Mouse (Mus musculus): ENCODE results near the gene Nyap1.
"Not testable (repeated sequence)": the region's sequence is repeated elsewhere in the genome, so short reads cannot be mapped to it uniquely, and the experiment has no call there.

Gene Nyap1

DNA sequence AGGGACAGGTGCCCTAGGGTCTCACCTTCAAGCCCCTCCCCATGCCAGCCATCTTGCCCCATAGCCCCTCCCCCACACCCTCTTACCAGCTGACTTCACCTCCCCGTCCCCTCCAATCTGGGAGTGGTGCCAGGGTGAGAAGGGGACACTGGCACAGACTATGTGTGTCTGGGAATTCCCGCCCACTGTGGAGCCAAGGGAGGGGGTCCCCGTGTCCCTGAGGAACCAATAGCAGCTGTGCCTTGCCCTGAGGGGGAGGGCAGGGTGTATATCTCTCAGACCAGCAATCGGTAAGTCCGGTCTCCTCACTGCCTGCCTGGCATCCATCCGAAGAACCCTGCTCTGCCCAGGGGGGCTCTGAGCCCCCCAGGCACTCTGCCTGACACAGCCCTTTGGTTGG, 16.5 kb upstream of the Nyap1 start:
- TF ChIP-seq NANOG (IDR thresholded peaks at IDR 0.05; ENCODE audit: borderline replicate concordance, low read length) (no peak), POU5F1 (IDR thresholded peaks at IDR 0.05; ENCODE audit: borderline replicate concordance, low read length) (no peak), CTCF (conservative IDR thresholded peaks at IDR 0.05; ENCODE audit: low read length) (no peak)
- peaks cover 42% of the 10 kb centered on the region for H3K36me3 ChIP-seq (ENCODE audit: insufficient read depth, low read length)
- peaks cover 62% of the 10 kb centered on the region for H3K4me1 ChIP-seq (replicated peaks; ENCODE audit: low read depth, low read length)
- H3K27me3 ChIP-seq (ENCODE audit: insufficient read depth, low read length): no peaks in the 10 kb centered on the region
- H3K9me3 ChIP-seq (ENCODE audit: low read length): no peaks in the 10 kb centered on the region
- peak overlapping the region; percentile 23 for H3K4me3 ChIP-seq (replicated peaks; ENCODE audit: low read length)

GRCm38 (mm10) chr5:137756882-137757661, 15.7 kb upstream of the Nyap1 start:
- no peaks in the 10 kb centered on the region for H3K27me3 ChIP-seq (ENCODE audit: insufficient read depth, low read length)

DNA sequence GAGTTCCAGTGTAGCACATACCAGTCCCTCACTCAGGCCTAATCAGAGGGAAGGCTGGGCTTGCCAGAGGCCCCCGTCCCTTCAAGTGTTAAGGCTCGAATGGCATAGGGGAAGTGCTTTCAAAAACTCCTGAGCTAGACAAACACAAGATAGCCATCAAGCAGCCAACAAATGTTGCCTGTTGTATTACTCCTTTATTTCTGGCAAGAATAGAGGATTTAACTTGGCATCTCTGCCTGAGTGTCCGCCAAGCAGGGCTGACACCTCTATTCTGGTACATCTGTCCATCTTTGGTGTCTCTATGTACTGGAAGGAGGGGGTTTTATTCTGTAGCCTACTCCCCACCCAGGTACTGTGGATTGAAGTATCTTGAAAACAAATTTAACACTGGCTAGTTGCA, 14.7 kb upstream of the Nyap1 start:
- TF ChIP-seq POU5F1 (IDR thresholded peaks at IDR 0.05; ENCODE audit: borderline replicate concordance, low read length) (no peak), CTCF (conservative IDR thresholded peaks at IDR 0.05; ENCODE audit: low read length) (no peak), NANOG (IDR thresholded peaks at IDR 0.05; ENCODE audit: borderline replicate concordance, low read length) (no peak)
- H3K27me3 ChIP-seq (ENCODE audit: insufficient read depth, low read length): no peaks in the 10 kb centered on the region
- no peak overlapping the region for H3K4me3 ChIP-seq (replicated peaks; ENCODE audit: low read length)
- H3K36me3 ChIP-seq (ENCODE audit: insufficient read depth, low read length): peaks cover 57% of the 10 kb centered on the region
- peaks cover 80% of the 10 kb centered on the region for H3K4me1 ChIP-seq (replicated peaks; ENCODE audit: low read depth, low read length)
- no peaks in the 10 kb centered on the region for H3K9me3 ChIP-seq (ENCODE audit: low read length)

More at GRCm38 (mm10) chr5:137756882-137757661, 15.7 kb upstream of the Nyap1 start:
- Histone ChIP-seq H3K9me3 (ENCODE audit: low read length) (no peaks in the 10 kb centered on the region), H3K4me3 (replicated peaks; ENCODE audit: low read length) (no peak overlapping the region), H3K36me3 (ENCODE audit: insufficient read depth, low read length) (peaks cover 47% of the 10 kb centered on the region), H3K4me1 (replicated peaks; ENCODE audit: low read depth, low read length) (peaks cover 70% of the 10 kb centered on the region)
- TF ChIP-seq NANOG (IDR thresholded peaks at IDR 0.05; ENCODE audit: borderline replicate concordance, low read length): no peak
- peak; percentile 99 for TF ChIP-seq CTCF (conservative IDR thresholded peaks at IDR 0.05; ENCODE audit: low read length)
- no peak for TF ChIP-seq POU5F1 (IDR thresholded peaks at IDR 0.05; ENCODE audit: borderline replicate concordance, low read length)

DNA sequence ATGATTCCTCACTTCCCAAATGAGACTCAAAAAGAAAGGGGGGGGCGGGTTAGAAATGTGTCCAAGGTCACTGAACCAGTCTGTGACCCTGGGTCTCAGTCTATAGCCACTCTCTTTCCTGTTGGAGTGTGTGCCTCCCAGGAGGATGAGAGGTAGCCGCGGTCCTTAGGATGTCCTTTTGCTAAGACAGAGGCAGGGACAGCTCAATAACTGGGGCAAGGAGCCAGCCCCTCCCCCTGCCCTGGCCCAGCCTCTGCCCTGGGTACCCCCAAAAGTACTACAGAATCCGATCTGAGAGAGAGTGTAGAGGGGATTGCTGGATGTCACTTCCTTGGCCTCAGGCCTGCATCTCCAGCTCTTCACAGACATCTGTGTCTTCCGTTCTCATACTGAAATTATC, 14.0 kb upstream of the Nyap1 start:
- TF ChIP-seq POU5F1 (IDR thresholded peaks at IDR 0.05; ENCODE audit: borderline replicate concordance, low read length) (no peak), NANOG (IDR thresholded peaks at IDR 0.05; ENCODE audit: borderline replicate concordance, low read length) (no peak), CTCF (conservative IDR thresholded peaks at IDR 0.05; ENCODE audit: low read length) (no peak)
- H3K36me3 ChIP-seq (ENCODE audit: insufficient read depth, low read length): peaks cover 58% of the 10 kb centered on the region
- peaks cover 85% of the 10 kb centered on the region for H3K4me1 ChIP-seq (replicated peaks; ENCODE audit: low read depth, low read length)

DNA sequence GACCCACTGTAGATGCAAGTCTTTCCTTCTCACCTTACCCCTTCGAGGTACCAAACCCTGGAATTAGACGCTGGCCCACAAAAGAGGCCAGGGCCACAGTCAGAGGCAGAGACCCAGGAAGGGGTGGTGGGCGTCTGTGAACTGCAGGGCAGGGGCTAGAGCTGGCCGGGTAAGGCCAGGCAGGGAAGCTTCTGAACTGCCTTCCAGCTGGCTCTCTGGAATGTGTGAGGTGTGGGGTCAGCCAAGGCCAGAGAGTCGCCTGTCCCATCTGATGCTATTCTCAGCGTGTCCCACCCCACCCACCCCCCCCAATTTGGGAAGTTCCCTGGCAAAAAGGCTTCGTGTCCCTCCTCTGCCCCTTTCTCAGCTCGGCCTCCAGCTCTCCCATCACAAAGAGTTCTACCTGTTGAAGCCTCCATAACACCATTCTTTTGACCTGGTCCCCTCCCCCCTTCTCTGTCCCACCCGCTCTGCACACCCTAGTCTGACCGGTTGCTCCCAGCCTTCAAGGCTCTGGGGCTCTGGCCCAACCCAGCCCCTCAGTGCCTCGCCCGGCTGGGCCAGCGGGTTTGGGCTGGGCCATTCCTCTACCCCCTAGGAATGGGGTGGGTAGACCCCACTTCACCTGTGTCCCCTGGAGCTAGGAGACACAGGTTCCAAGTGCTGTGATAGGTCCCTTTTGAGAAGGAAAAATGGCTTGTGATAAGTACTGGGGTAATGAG, 11.9 kb upstream of the Nyap1 start:
- Histone ChIP-seq H3K9me3 (ENCODE audit: low read length) (no peaks in the 10 kb centered on the region), H3K36me3 (ENCODE audit: insufficient read depth, low read length) (peaks cover 47% of the 10 kb centered on the region), H3K4me1 (replicated peaks; ENCODE audit: low read depth, low read length) (peaks cover 83% of the 10 kb centered on the region), H3K27me3 (ENCODE audit: insufficient read depth, low read length) (no peaks in the 10 kb centered on the region), H3K4me3 (replicated peaks; ENCODE audit: low read length) (no peak overlapping the region)
- TF ChIP-seq NANOG (IDR thresholded peaks at IDR 0.05; ENCODE audit: borderline replicate concordance, low read length): no peak

More for the DNA sequence above, 14.0 kb upstream of the Nyap1 start:
- Histone ChIP-seq H3K9me3 (ENCODE audit: low read length) (no peaks in the 10 kb centered on the region), H3K4me3 (replicated peaks; ENCODE audit: low read length) (no peak overlapping the region), H3K27me3 (ENCODE audit: insufficient read depth, low read length) (no peaks in the 10 kb centered on the region)

DNA sequence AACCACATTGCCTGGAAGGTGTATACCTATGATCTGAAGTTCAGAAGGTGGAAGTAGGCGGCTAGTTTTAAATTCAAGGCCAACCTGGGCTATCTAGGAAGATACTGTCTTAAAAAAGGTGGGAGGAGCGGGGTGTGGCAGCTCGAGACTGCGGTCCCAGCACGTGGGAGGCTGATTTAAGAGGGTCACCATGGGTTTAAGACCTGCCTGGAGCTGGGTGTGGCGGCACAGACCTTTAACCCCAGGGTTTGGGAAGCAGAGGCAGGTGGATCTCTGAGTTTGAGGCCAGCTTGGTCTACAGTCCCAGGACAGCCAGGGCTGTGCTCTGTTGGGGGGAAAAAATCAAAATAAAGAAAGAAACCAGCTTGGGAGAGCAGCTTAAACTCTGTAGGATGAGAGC, 10.6 kb upstream of the Nyap1 start:
- Histone ChIP-seq H3K27me3 (ENCODE audit: insufficient read depth, low read length) (peaks cover 3% of the 10 kb centered on the region; the same call in 1 of the 2 replicates), H3K4me3 (replicated peaks; ENCODE audit: low read length) (no peak overlapping the region), H3K36me3 (ENCODE audit: insufficient read depth, low read length) (peaks cover 41% of the 10 kb centered on the region), H3K4me1 (replicated peaks; ENCODE audit: low read depth, low read length) (peaks cover 83% of the 10 kb centered on the region), H3K9me3 (ENCODE audit: low read length) (no peaks in the 10 kb centered on the region)
- TF ChIP-seq POU5F1 (IDR thresholded peaks at IDR 0.05; ENCODE audit: borderline replicate concordance, low read length) (no peak), NANOG (IDR thresholded peaks at IDR 0.05; ENCODE audit: borderline replicate concordance, low read length) (no peak), CTCF (conservative IDR thresholded peaks at IDR 0.05; ENCODE audit: low read length) (no peak)

DNA sequence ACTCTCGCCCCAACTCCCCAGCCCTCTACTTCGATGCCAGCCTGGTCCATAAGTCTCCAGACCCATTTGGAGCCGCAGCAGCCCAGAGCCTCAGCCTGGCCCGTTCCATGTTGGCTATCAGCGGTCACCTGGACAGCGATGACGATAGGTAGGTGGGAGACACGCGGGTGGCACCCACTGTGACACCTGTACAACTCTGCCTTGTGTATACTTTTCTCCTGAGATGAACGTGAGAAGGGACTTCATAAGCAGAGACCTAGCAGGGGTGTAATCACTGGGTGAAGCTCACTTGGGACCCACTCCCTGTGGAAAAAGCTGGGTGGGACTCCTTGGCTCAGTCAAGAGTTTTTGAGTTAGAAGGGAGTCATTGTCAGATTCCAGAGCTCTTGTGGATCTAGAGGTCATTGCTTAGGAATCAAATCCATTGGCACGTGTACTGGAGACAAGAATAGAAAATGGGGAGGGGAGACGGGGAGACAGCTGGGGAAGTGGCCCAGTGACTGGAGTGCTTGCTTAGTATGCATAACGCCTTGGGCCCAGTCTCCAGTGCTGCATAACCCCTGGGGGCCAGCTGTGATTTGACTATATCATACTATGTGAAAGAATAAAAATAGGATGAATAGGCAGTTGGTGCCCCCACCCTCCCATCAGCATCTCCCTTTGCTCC, 9.9 kb upstream of the Nyap1 start:
- Histone ChIP-seq H3K4me3 (replicated peaks; ENCODE audit: low read length) (no peak overlapping the region; the same call in 1 of the 2 replicates), H3K4me1 (replicated peaks; ENCODE audit: low read depth, low read length) (peaks cover 85% of the 10 kb centered on the region), H3K9me3 (ENCODE audit: low read length) (no peaks in the 10 kb centered on the region), H3K36me3 (ENCODE audit: insufficient read depth, low read length) (peaks cover 35% of the 10 kb centered on the region), H3K27me3 (ENCODE audit: insufficient read depth, low read length) (peaks cover 3% of the 10 kb centered on the region; the same call in 1 of the 2 replicates)
- no peak for TF ChIP-seq CTCF (conservative IDR thresholded peaks at IDR 0.05; ENCODE audit: low read length)
- no peak for TF ChIP-seq POU5F1 (IDR thresholded peaks at IDR 0.05; ENCODE audit: borderline replicate concordance, low read length)
- TF ChIP-seq NANOG (IDR thresholded peaks at IDR 0.05; ENCODE audit: borderline replicate concordance, low read length): no peak

DNA sequence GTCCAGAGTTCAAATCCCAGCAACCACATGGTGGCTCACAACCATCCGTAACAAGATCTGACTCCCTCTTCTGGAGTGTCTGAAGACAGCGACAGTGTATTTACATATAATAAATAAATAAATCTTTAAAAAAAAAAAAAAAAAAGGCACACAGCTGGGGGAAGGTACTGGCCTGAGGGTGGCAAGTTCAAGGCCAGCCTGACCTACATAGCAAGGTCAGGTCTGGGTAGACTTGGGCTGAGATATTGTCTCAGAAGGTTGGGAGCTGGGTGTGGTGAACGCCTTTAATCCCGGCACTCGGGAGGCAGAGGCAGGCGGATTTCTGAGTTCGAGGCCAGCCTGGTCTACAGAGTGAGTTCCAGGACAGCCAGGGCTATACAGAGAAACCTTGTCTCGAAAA, 8.8 kb upstream of the Nyap1 start:
- not testable (repeated sequence) for H3K27me3 ChIP-seq (ENCODE audit: insufficient read depth, low read length); H3K4me3 ChIP-seq (replicated peaks; ENCODE audit: low read length); H3K9me3 ChIP-seq (ENCODE audit: low read length)
- peaks cover 24% of the 10 kb centered on the region for H3K36me3 ChIP-seq (ENCODE audit: insufficient read depth, low read length)
- peaks cover 82% of the 10 kb centered on the region for H3K4me1 ChIP-seq (replicated peaks; ENCODE audit: low read depth, low read length)
